7 mouse cellular contexts compared by ENCODE assay signal in the genomic region with DNA sequence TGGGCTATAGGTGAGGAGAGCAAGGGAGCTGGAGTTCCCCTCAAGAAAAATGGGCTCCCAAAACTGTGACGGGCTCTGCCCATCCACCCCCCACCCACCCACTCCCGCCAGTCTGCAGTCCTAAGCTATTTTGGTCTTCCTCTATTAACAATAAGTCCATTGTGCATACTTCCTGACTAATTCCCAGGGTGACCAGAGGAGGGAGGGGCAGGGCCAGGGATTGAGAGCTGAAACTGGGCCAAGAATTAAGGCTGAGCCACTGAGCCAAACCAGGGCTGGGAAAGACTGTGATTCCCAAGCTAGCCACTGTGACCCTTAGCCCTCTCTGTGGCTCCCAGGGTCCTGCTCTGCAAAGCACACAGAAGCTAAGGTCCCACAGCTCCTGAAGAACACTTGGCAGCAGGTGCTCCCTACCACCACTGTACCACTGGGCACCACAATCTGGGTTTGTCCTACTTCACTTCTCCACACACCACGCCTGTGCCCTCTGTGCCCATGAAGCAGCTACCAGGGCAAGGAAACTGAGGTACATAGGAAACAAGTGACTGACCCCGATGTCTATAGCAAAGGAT.
DNase-seq lines count a peak whose midpoint lies in the region; ATAC-seq and TF ChIP-seq lines count a peak whose summit lies in the region.

No protein-coding gene starts in this region.

- no peaks in the 10 kb centered on the region for H3K36me3 ChIP-seq in heart, postnatal 0 days (replicated peaks; ENCODE audit: control insufficient read depth, insufficient read depth, low read length)
- no peaks in the 10 kb centered on the region for H3K36me3 ChIP-seq in limb, embryonic 10.5 days

- H3K27ac ChIP-seq in heart, postnatal 0 days (ENCODE audit: low read depth): peak overlapping the region; percentile 70
- H3K27ac ChIP-seq in limb, embryonic 10.5 days: peak overlapping the region; percentile 36

- peak; percentile 53 for TF ChIP-seq CTCF in heart, postnatal 0 days (IDR thresholded peaks at IDR 0.05; ENCODE audit: low read depth)

- no peak overlapping the region for H3K4me2 ChIP-seq in heart, postnatal 0 days (ENCODE audit: low read depth, low read length)

- no peak overlapping the region; the same call in 1 of the 2 replicates for H3K9ac ChIP-seq in heart, postnatal 0 days (replicated peaks; ENCODE audit: low read depth, low read length)

- no peak overlapping the region for H3K4me3 ChIP-seq in heart, postnatal 0 days (ENCODE audit: low read depth, low read length)
- H3K4me3 ChIP-seq in limb, embryonic 10.5 days: no peak overlapping the region

- peak; percentile 21 for DNase-seq in ovary, postnatal 36 days (ENCODE audit: low spot score)
- DNase-seq in ovary, postnatal 10 days (ENCODE audit: low spot score): no peak
- peak; percentile 86 for DNase-seq in heart, postnatal 0 days (ENCODE audit: low spot score)
- DNase-seq in limb, embryonic 10.5 days (ENCODE audit: low spot score): no peak
- no peak for DNase-seq in spleen, adult 18-20 months
- no peak for DNase-seq in urinary bladder, adult 2 months (ENCODE audit: low spot score)
- DNase-seq in thymus, adult 18-20 months: no peak

- peak; percentile 84 for ATAC-seq in heart, postnatal 0 days (ENCODE audit: insufficient read depth, low read depth)

- 53% methylated on average over 4 of the region's 4 CpGs for WGBS in heart, postnatal 0 days
- 78% methylated on average over 4 of the region's 4 CpGs for WGBS in limb, embryonic 10.5 days

- no peaks in the 10 kb centered on the region for H3K27me3 ChIP-seq in heart, postnatal 0 days (ENCODE audit: control insufficient read depth, insufficient read depth, low read length)
- no peaks in the 10 kb centered on the region for H3K27me3 ChIP-seq in limb, embryonic 10.5 days (ENCODE audit: low read depth, poor library complexity, severe bottlenecking)

- no peak for TF ChIP-seq EP300 in heart, postnatal 0 days (IDR thresholded peaks at IDR 0.05; ENCODE audit: low read depth)

- H3K4me1 ChIP-seq in heart, postnatal 0 days (ENCODE audit: control insufficient read depth, insufficient read depth): peaks cover 11% of the 10 kb centered on the region
- peaks cover 18% of the 10 kb centered on the region for H3K4me1 ChIP-seq in limb, embryonic 10.5 days

- no peaks in the 10 kb centered on the region for H3K9me3 ChIP-seq in heart, postnatal 0 days (replicated peaks; ENCODE audit: control insufficient read depth, low read length)
- no peaks in the 10 kb centered on the region for H3K9me3 ChIP-seq in limb, embryonic 10.5 days (replicated peaks)

Comparison
In these comparisons a context has a peak if more than half of its experiments do, and no peak if none do; other contexts are left out.
1. DNase-seq: peak in ovary, postnatal 36 days (single experiment) and heart, postnatal 0 days (single experiment); none in ovary, postnatal 10 days (single experiment), limb, embryonic 10.5 days (single experiment), spleen, adult 18-20 months (0 of 2), urinary bladder, adult 2 months (single experiment) and thymus, adult 18-20 months (0 of 2).